Mouse (Mus musculus) hindbrain, embryonic 11.5 days (tissue): Measurements from ENCODE around the gene Pdk2. TPM values are rescaled to one million over a fixed set of nuclear protein-coding genes. Genes with fewer than 3 reads are reported as not detected.

Source experiments
- ATAC-seq: fragments of 200-750 bp; cut with Nextera tagmentation; 2 replicates; pipeline ENCODE4 v1.8.0; 2017; ENCODE audit warnings: mild to moderate bottlenecking, moderate TSS enrichment, moderate library complexity; ENCODE audit not compliant: low FRiP score
- DNase-seq: peaks from one replicate; pipeline ENCODE4 v3.0.0-alpha.2; 2015; ENCODE audit warnings: low spot score
- H3K27ac ChIP-seq: fragments of 300-500 bp; sonication (generic); 2 replicates; pipeline ENCODE4 v1.5.1; 2014; ENCODE audit warnings: mild to moderate bottlenecking, low read depth, low read length
- H3K27me3 ChIP-seq: fragments of 300-500 bp; sonication (generic); 2 replicates; pipeline ENCODE4 v1.6.1; 2014; ENCODE audit warnings: mild to moderate bottlenecking, low read length, moderate library complexity, mixed read lengths; ENCODE audit not compliant: control insufficient read depth, insufficient read depth
- H3K36me3 ChIP-seq: fragments of 300-500 bp; sonication (generic); 2 replicates; pipeline ENCODE4 v1.6.1; 2014; ENCODE audit warnings: mild to moderate bottlenecking, low read length, moderate library complexity, mixed read lengths; ENCODE audit not compliant: control insufficient read depth, insufficient read depth
- H3K4me1 ChIP-seq: fragments of 300-500 bp; sonication (generic); replicated peaks from 2 replicates; pipeline ENCODE4 v1.6.1; 2014; ENCODE audit warnings: low read length, mixed read lengths; ENCODE audit not compliant: control insufficient read depth, insufficient read depth
- H3K4me2 ChIP-seq: fragments of 300-500 bp; sonication (generic); replicated peaks from 2 replicates; pipeline ENCODE4 v1.6.1; 2014; ENCODE audit warnings: mild to moderate bottlenecking, low read depth, low read length
- H3K4me3 ChIP-seq: fragments of 300-500 bp; sonication (generic); 2 replicates; pipeline ENCODE4 v1.5.1; 2014; ENCODE audit warnings: low read depth, low read length
- H3K9ac ChIP-seq: fragments of 300-500 bp; sonication (generic); 2 replicates; pipeline ENCODE4 v1.6.1; 2014; ENCODE audit warnings: low read depth, low read length
- H3K9me3 ChIP-seq: fragments of 300-500 bp; sonication (generic); 2 replicates; pipeline ENCODE4 v1.6.1; 2016; ENCODE audit warnings: low read length; ENCODE audit not compliant: control insufficient read depth
- WGBS: fragments of 180-500 bp; shearing (Covaris S2); extraction: QIAGEN DNeasy Blood & Tissue Kit; methylation state at CpG from one replicate; pipeline ENCODE4 v1.1.7; 2014; 5-methylcytosine and 5-hydroxymethylcytosine counted together
- polyA plus RNA-seq: library from polyadenylated mRNA; unstranded; fragments of >200 nt; fragmentation: Nextera tagmentation; extraction: Ambion mirVana; gene quantifications from 2 replicates; pipeline ENCODE4 v1.2.1, GENCODE M21; 2014

The Pdk2 gene
- polyA plus RNA-seq, 1 experiment from 2014 or later: 12.5 TPM

- Histone ChIP-seq H3K4me1 (no peaks in the 10 kb centered on the region), H3K27me3 (peaks cover 22% of the 10 kb centered on the region), H3K36me3 (no peaks in the 10 kb centered on the region), H3K4me2 (no peak overlapping the region), H3K9ac (no peak overlapping the region), H3K9me3 (no peaks in the 10 kb centered on the region), H3K27ac (no peak overlapping the region), H3K4me3 (no peak overlapping the region)
- ATAC-seq (no peak), DNase-seq (no peak)
- WGBS: 77% methylated on average over 4 of the region's 4 CpGs
Observed at GRCm38 (mm10) chr11:95073835-95074234, 32.7 kb upstream of the Pdk2 start.

- DNase-seq (no peak), ATAC-seq (no peak)
- Histone ChIP-seq H3K4me2 (no peak overlapping the region), H3K27me3 (peaks cover 20% of the 10 kb centered on the region), H3K4me3 (no peak overlapping the region), H3K27ac (no peak overlapping the region), H3K4me1 (no peaks in the 10 kb centered on the region), H3K9me3 (no peaks in the 10 kb centered on the region), H3K9ac (no peak overlapping the region), H3K36me3 (no peaks in the 10 kb centered on the region)
- 66% methylated on average over 5 of the region's 5 CpGs for WGBS
Observed at GRCm38 (mm10) chr11:95072804-95073203, 31.6 kb upstream of the Pdk2 start.

GRCm38 (mm10) chr11:95072136-95072535, 31.0 kb upstream of the Pdk2 start:
- no peaks in the 10 kb centered on the region for H3K36me3 ChIP-seq
- no peak overlapping the region for H3K9ac ChIP-seq
- ATAC-seq (no peak), DNase-seq (no peak)
- H3K9me3 ChIP-seq: no peaks in the 10 kb centered on the region
- peaks cover 15% of the 10 kb centered on the region for H3K27me3 ChIP-seq
- H3K4me2 ChIP-seq: no peak overlapping the region
- H3K4me1 ChIP-seq: no peaks in the 10 kb centered on the region
- H3K4me3 ChIP-seq: no peak overlapping the region
- WGBS: 66% methylated on average over 8 of the region's 8 CpGs
- H3K27ac ChIP-seq: no peak overlapping the region

- Histone ChIP-seq H3K4me1 (no peaks in the 10 kb centered on the region), H3K27ac (no peak overlapping the region), H3K36me3 (no peaks in the 10 kb centered on the region), H3K4me3 (no peak overlapping the region), H3K9me3 (no peaks in the 10 kb centered on the region), H3K9ac (no peak overlapping the region), H3K4me2 (no peak overlapping the region), H3K27me3 (peaks cover 8% of the 10 kb centered on the region)
- DNase-seq (no peak), ATAC-seq (no peak)
- 63% methylated on average over 7 of the region's 7 CpGs for WGBS
Observed at GRCm38 (mm10) chr11:95071266-95071665, 30.1 kb upstream of the Pdk2 start.

- Histone ChIP-seq H3K4me2 (no peak overlapping the region), H3K36me3 (no peaks in the 10 kb centered on the region)
- no peak for DNase-seq
Observed at GRCm38 (mm10) chr11:95070140-95071107, 29.3 kb upstream of the Pdk2 start.

GRCm38 (mm10) chr11:95069226-95069957, 28.2 kb upstream of the Pdk2 start:
- 88% methylated on average over 10 of the region's 10 CpGs for WGBS
- Histone ChIP-seq H3K4me2 (no peak overlapping the region), H3K27ac (no peak overlapping the region), H3K4me3 (no peak overlapping the region), H3K9me3 (no peaks in the 10 kb centered on the region), H3K9ac (no peak overlapping the region), H3K27me3 (no peaks in the 10 kb centered on the region; the same call in 1 of the 2 replicates), H3K4me1 (no peaks in the 10 kb centered on the region), H3K36me3 (no peaks in the 10 kb centered on the region)
- no peak for ATAC-seq
- no peak for DNase-seq

More at GRCm38 (mm10) chr11:95070140-95071107, 29.3 kb upstream of the Pdk2 start:
- Histone ChIP-seq H3K4me1 (no peaks in the 10 kb centered on the region), H3K9ac (no peak overlapping the region), H3K4me3 (no peak overlapping the region), H3K27me3 (peaks cover 5% of the 10 kb centered on the region; the same call in 1 of the 2 replicates), H3K9me3 (no peaks in the 10 kb centered on the region), H3K27ac (no peak overlapping the region)
- no peak for ATAC-seq
- 66% methylated on average over 8 of the region's 8 CpGs for WGBS

GRCm38 (mm10) chr11:95056768-95057501, 15.8 kb upstream of the Pdk2 start:
- H3K4me1 ChIP-seq: no peaks in the 10 kb centered on the region

GRCm38 (mm10) chr11:95053062-95053461, 11.9 kb upstream of the Pdk2 start:
- H3K4me2 ChIP-seq: no peak overlapping the region
- 79% methylated on average over 9 of the region's 9 CpGs for WGBS
- no peak for ATAC-seq

More at GRCm38 (mm10) chr11:95056768-95057501, 15.8 kb upstream of the Pdk2 start:
- no peak overlapping the region for H3K4me3 ChIP-seq
- no peaks in the 10 kb centered on the region; the same call in 1 of the 2 replicates for H3K27me3 ChIP-seq
- H3K36me3 ChIP-seq: no peaks in the 10 kb centered on the region
- no peak for ATAC-seq
- no peaks in the 10 kb centered on the region for H3K9me3 ChIP-seq
- WGBS: 23% methylated on average over 19 of the region's 19 CpGs
- H3K9ac ChIP-seq: no peak overlapping the region
- no peak overlapping the region for H3K4me2 ChIP-seq
- DNase-seq: no peak
- H3K27ac ChIP-seq: no peak overlapping the region

More at GRCm38 (mm10) chr11:95053062-95053461, 11.9 kb upstream of the Pdk2 start:
- Histone ChIP-seq H3K4me3 (no peak overlapping the region), H3K9ac (no peak overlapping the region), H3K36me3 (no peaks in the 10 kb centered on the region), H3K9me3 (no peaks in the 10 kb centered on the region), H3K4me1 (no peaks in the 10 kb centered on the region), H3K27ac (no peak overlapping the region), H3K27me3 (no peaks in the 10 kb centered on the region; the same call in 1 of the 2 replicates)
- DNase-seq: no peak
